Mouse (Mus musculus): ENCODE results near the gene Tmem260. TPM values are rescaled to one million over a fixed set of nuclear protein-coding genes. Genes with fewer than 3 reads are reported as not detected.

The Tmem260 gene
- polyA plus RNA-seq (2015; fragmentation: Illumina TruSeq; extraction: RNeasy Lipid Tissue Mini Kit (QIAGEN cat#74804); ENCODE audit: low read depth, low replicate concordance), result 18.2 TPM

DNA sequence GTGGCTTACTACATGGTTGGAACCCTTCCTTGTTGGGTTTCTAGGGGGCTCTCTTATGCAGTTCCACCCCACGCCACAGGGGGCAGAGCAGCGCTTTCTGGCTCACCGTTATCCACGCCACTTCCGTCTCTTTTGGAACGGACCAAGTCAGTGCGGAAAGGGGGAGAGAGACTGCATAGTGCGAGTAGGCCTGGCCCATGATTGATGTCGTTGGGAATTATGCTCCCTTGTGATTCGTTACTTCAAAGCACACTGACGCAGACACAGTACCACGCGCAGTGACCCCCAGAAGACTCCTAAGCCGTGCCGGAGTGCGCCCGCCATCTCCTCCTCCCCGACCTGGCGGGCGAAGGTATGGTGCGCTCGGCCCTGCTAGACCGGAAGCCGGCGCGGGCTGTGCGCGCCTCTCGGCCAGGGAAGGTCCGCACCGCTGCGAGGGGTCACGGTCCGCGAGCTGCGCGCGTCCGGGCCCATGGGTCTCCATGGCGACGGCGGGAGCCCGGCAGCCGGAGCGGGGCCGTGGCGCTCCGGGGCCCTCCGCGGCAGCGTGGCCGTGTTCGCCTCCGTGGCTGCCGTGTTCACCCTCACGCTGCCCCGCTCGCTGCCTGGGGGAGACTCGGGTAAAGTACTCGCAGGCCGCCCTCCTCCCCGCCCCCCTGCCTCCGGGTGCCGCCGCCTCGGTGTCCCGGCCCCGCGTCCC lies at the start of gene Tmem260:
Gene Tmem260 (plus strand): TSS at position 141 of the 700 bp plus-strand sequence.

Other genes with a start within 250 kb of the Tmem260 start
- 9.9 TPM for gene Otx2, start 227.7 kb downstream of the Tmem260 start, polyA plus RNA-seq (2015; fragmentation: Illumina TruSeq; extraction: RNeasy Lipid Tissue Mini Kit (QIAGEN cat#74804); ENCODE audit: low read depth, low replicate concordance)